Mouse (Mus musculus): ENCODE results near the gene Glb1.

Glb1 gene

GRCm38 (mm10) chr9:114394677-114395076 is 6.2 kb upstream of the Glb1 start:
- DNase-seq (ENCODE audit: low spot score in 2 of 2), result no peak

GRCm38 (mm10) chr9:114395258-114395657 is 5.6 kb upstream of the Glb1 start:
- no peak for DNase-seq (ENCODE audit: low spot score in 2 of 2)

GRCm38 (mm10) chr9:114399680-114400079 is 1.2 kb upstream of the Glb1 start:
- no peak for DNase-seq (ENCODE audit: low spot score in 2 of 2)

GRCm38 (mm10) chr9:114400588-114400948 is 308 bp upstream of the Glb1 start:
- DNase-seq (ENCODE audit: low spot score in 2 of 2), result no peak

GRCm38 (mm10) chr9:114401685-114402080 is 807 bp downstream of the Glb1 start:
- DNase-seq (ENCODE audit: low spot score in 2 of 2), result peak; percentile 55 to 59

GRCm38 (mm10) chr9:114407676-114408075 is 6.8 kb downstream of the Glb1 start:
- no peak for DNase-seq (ENCODE audit: low spot score in 2 of 2)

GRCm38 (mm10) chr9:114410313-114410862 is 9.5 kb downstream of the Glb1 start:
- DNase-seq (ENCODE audit: low spot score in 2 of 2), result no peak

- DNase-seq (ENCODE audit: low spot score in 2 of 2), result no peak
These were observed 10.4 kb downstream of the Glb1 start for GRCm38 (mm10) chr9:114411295-114411694.

- no peak for DNase-seq (ENCODE audit: low spot score in 2 of 2)
These were observed 11.5 kb downstream of the Glb1 start for GRCm38 (mm10) chr9:114412406-114412805.

GRCm38 (mm10) chr9:114413866-114414265 is 13.0 kb downstream of the Glb1 start:
- no peak for DNase-seq (ENCODE audit: low spot score in 2 of 2)

- DNase-seq (ENCODE audit: low spot score in 2 of 2), result peak; percentile 63 to 85
These were observed 14.8 kb downstream of the Glb1 start for GRCm38 (mm10) chr9:114415701-114416100.

- DNase-seq (ENCODE audit: low spot score in 2 of 2), result no peak
These were observed 16.0 kb downstream of the Glb1 start for GRCm38 (mm10) chr9:114416646-114417517.

- peak; percentile 72 to 84 for DNase-seq (ENCODE audit: low spot score in 2 of 2)
These were observed 17.3 kb downstream of the Glb1 start for GRCm38 (mm10) chr9:114418187-114418586.

GRCm38 (mm10) chr9:114420443-114420842 is 19.6 kb downstream of the Glb1 start:
- DNase-seq (ENCODE audit: low spot score in 2 of 2), result no peak

GRCm38 (mm10) chr9:114421045-114421444 is 20.2 kb downstream of the Glb1 start:
- DNase-seq (ENCODE audit: low spot score in 2 of 2), result no peak

- DNase-seq (ENCODE audit: low spot score in 2 of 2), result no peak
These were observed 20.9 kb downstream of the Glb1 start for GRCm38 (mm10) chr9:114421797-114422196.

- no peak for DNase-seq (ENCODE audit: low spot score in 2 of 2)
These were observed 24.7 kb downstream of the Glb1 start for GRCm38 (mm10) chr9:114425576-114425975.

GRCm38 (mm10) chr9:114426201-114426600 is 25.3 kb downstream of the Glb1 start:
- no peak for DNase-seq (ENCODE audit: low spot score in 2 of 2)

- no peak for DNase-seq (ENCODE audit: low spot score in 2 of 2)
These were observed 26.5 kb downstream of the Glb1 start for GRCm38 (mm10) chr9:114427425-114427824.

- peak in 1 of 2 experiments; percentile 21 for DNase-seq (ENCODE audit: low spot score in 2 of 2)
These were observed 27.4 kb downstream of the Glb1 start for GRCm38 (mm10) chr9:114428103-114428834.

GRCm38 (mm10) chr9:114435668-114436067 is 34.8 kb downstream of the Glb1 start:
- peak; percentile 27 to 47 for DNase-seq (ENCODE audit: low spot score in 2 of 2)

- DNase-seq (ENCODE audit: low spot score in 2 of 2), result peak; percentile 53 to 58
These were observed 39.7 kb downstream of the Glb1 start for GRCm38 (mm10) chr9:114440548-114440947.

GRCm38 (mm10) chr9:114442225-114442624 is 41.3 kb downstream of the Glb1 start:
- no peak for DNase-seq (ENCODE audit: low spot score in 2 of 2)

Data from thymus, postnatal 10 days (tissue).